20 mouse cellular contexts compared by ENCODE assay signal in genomic region chr17:47708972-47709371, GRCm38 (mm10). TPM values are rescaled to one million over a fixed set of nuclear protein-coding genes. Genes with fewer than 3 reads are reported as not detected.
"Had no signal": no experiment of that assay in that cellular context is flagged by ENCODE, and none has a peak within 500 bp of the region (broad histone marks: within the 10 kb centered on the region; RNA-seq: fewer than 3 reads in every experiment).

No protein-coding gene starts in this region.

- H3K4me2 ChIP-seq: lung, embryonic 14.5 days; midbrain, embryonic 12.5 days; neural tube, embryonic 13.5 days; neural tube, embryonic 15.5 days had no signal

- H3K27ac ChIP-seq: midbrain, embryonic 10.5 days; midbrain, embryonic 12.5 days; neural tube, embryonic 13.5 days; neural tube, embryonic 15.5 days had no signal

- ATAC-seq: midbrain, embryonic 16.5 days had no signal

- H3K36me3 ChIP-seq: neural tube, embryonic 13.5 days had no signal

- H3K4me3 ChIP-seq: midbrain, embryonic 10.5 days; midbrain, embryonic 12.5 days; myocyte; neural tube, embryonic 13.5 days; neural tube, embryonic 15.5 days had no signal

- DNase-seq: lung, adult 18-20 months; lung, embryonic 14.5 days; lung, postnatal 10 days; lung, postnatal 4 days; midbrain, embryonic 14.5 days; retina, postnatal 1 day; right cerebral cortex, adult 18-20 months; thymus, adult 18-20 months; thymus, postnatal 14 days; thymus, postnatal 36 days had no signal

- H3K9ac ChIP-seq: lung, embryonic 14.5 days; midbrain, embryonic 12.5 days; neural tube, embryonic 13.5 days; neural tube, embryonic 15.5 days had no signal

- H3K9me3 ChIP-seq: midbrain, embryonic 10.5 days; midbrain, embryonic 12.5 days; neural tube, embryonic 13.5 days; neural tube, embryonic 15.5 days had no signal

- H3K4me1 ChIP-seq: midbrain, embryonic 10.5 days; midbrain, embryonic 12.5 days; neural tube, embryonic 13.5 days had no signal

- H3K27me3 ChIP-seq: midbrain, embryonic 12.5 days; neural tube, embryonic 13.5 days; neural tube, embryonic 15.5 days had no signal

RNA-seq across cellular contexts. Expression of gene Prickle4, which starts 14.4 kb away (rescaled TPM):
- total RNA-seq: megakaryocyte, adult 5-6 weeks; megakaryocyte-erythroid progenitor cell, adult 5-6 weeks had no signal
- polyA plus RNA-seq: lung, embryonic 14.5 days; midbrain, embryonic 14.5 days had no signal

RNA-seq across cellular contexts. Expression of gene Gm21981, which starts 14.7 kb away (rescaled TPM):
- total RNA-seq: megakaryocyte, adult 5-6 weeks had no signal
- polyA plus RNA-seq: liver, embryonic 16.5 days had no signal

RNA-seq across cellular contexts. Expression of gene Pgc, which starts 17.7 kb away (rescaled TPM):
- total RNA-seq: megakaryocyte, adult 5-6 weeks; megakaryocyte-erythroid progenitor cell, adult 5-6 weeks had no signal
- polyA plus RNA-seq: liver, embryonic 16.5 days; midbrain, embryonic 12.5 days; midbrain, embryonic 14.5 days; myocyte; neural tube, embryonic 11.5 days; neural tube, embryonic 13.5 days; neural tube, embryonic 15.5 days had no signal
